Mouse (Mus musculus) small intestine, adult 2 months (tissue): ENCODE measurements around the gene Gm49387.

Experiments
- CTCF ChIP-seq: fragments of 200-500 bp; IDR thresholded peaks from 2 replicates; pipeline ENCODE4 v1.5.1; 2012; ENCODE audit warnings: low read depth, mild to moderate bottlenecking, control low read depth, inconsistent platforms, low read length, moderate library complexity, mixed read lengths; ENCODE audit not compliant: insufficient replicate concordance, insufficient read length; ENCODE audit errors: extremely low read depth
- POLR2A ChIP-seq: fragments of 200-500 bp; IDR thresholded peaks from 2 replicates; pipeline ENCODE4 v1.6.1; 2012; ENCODE audit warnings: low read depth, mild to moderate bottlenecking, control low read depth, inconsistent platforms, low read length, moderate library complexity

DNA sequence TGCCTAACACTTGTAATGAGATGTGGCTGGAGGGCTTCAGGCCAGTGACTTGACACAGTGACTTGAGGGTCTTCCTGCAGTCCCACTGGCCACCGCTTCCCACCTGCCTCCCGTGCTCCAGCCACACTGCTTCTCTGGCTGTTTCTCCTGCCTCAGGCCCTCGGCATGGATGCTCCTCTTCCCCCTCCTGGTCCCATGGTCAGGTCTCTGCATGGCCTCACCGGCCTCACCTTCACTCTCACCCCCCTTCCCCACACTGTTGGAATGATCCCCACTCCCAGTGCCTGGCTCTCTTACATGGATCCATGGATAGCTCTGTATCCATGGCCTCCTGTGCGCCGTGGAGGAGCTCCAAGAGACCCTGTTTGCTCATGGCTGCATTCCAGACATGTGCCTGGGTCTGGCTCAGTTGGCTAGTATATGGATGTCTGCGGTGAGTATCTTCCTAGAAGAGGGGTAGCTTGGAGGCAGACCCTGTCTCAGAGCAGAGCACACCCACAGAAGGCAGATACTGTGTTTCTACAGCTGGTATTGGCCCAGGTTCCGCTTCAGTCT lies 17.5 kb upstream of the Gm49387 start:
- TF ChIP-seq CTCF (no peak), POLR2A (no peak)
